Mouse (Mus musculus): ENCODE measurements around the gene Tsc1. TPM values are rescaled to one million over a fixed set of nuclear protein-coding genes. Genes with fewer than 3 reads are reported as not detected.

The Tsc1 gene
- total RNA-seq, 2 experiments from 2014 or later = 53.8 to 57.2 TPM

GRCm38 (mm10) chr2:28633136-28633535 lies 7.9 kb upstream of the Tsc1 start:
- no peak for DNase-seq (ENCODE audit: extremely low spot score in 1 of 2, low spot score in 2 of 2)
- no peak; the same call in 1 of the 2 replicates for TF ChIP-seq CTCF (IDR thresholded peaks at IDR 0.05)
- Histone ChIP-seq H3K4me3 (no peak overlapping the region), H3K27ac (no peak overlapping the region)
- intact Hi-C loops (cut with DNase I) = no loop called here

- no peak for TF ChIP-seq CTCF (IDR thresholded peaks at IDR 0.05)
- Histone ChIP-seq H3K27ac (no peak overlapping the region), H3K4me3 (no peak overlapping the region)
- no peak for DNase-seq (ENCODE audit: extremely low spot score in 1 of 2, low spot score in 2 of 2)
- intact Hi-C loops (cut with DNase I) = no loop called here
Measured at GRCm38 (mm10) chr2:28635199-28635598, 5.8 kb upstream of the Tsc1 start.

- intact Hi-C loops (cut with DNase I) = no loop called here
- Histone ChIP-seq H3K27ac (no peak overlapping the region), H3K4me3 (no peak overlapping the region)
- no peak for DNase-seq (ENCODE audit: extremely low spot score in 1 of 2, low spot score in 2 of 2)
- no peak for TF ChIP-seq CTCF (IDR thresholded peaks at IDR 0.05)
Measured at GRCm38 (mm10) chr2:28637106-28637845, 3.8 kb upstream of the Tsc1 start.

GRCm38 (mm10) chr2:28638352-28638751 lies 2.7 kb upstream of the Tsc1 start:
- no peak for TF ChIP-seq CTCF (IDR thresholded peaks at IDR 0.05)
- DNase-seq (ENCODE audit: extremely low spot score in 1 of 2, low spot score in 2 of 2) = no peak
- intact Hi-C loops (cut with DNase I) = no loop called here
- H3K4me3 ChIP-seq = no peak overlapping the region
- no peak overlapping the region for H3K27ac ChIP-seq

- no peak overlapping the region for H3K27ac ChIP-seq
- no peak overlapping the region for H3K4me3 ChIP-seq
- intact Hi-C loops (cut with DNase I) = no loop called here
- TF ChIP-seq CTCF (IDR thresholded peaks at IDR 0.05) = no peak
- DNase-seq (ENCODE audit: extremely low spot score in 1 of 2, low spot score in 2 of 2) = no peak
Measured at GRCm38 (mm10) chr2:28638886-28639285, 2.1 kb upstream of the Tsc1 start.

GRCm38 (mm10) chr2:28639794-28640193 lies 1.2 kb upstream of the Tsc1 start:
- DNase-seq (ENCODE audit: extremely low spot score in 1 of 2, low spot score in 2 of 2) = no peak
- Histone ChIP-seq H3K4me3 (no peak overlapping the region), H3K27ac (no peak overlapping the region)
- intact Hi-C loops (cut with DNase I) = no loop called here
- peak; percentile 35 for TF ChIP-seq CTCF (IDR thresholded peaks at IDR 0.05)

GRCm38 (mm10) chr2:28641435-28641941 lies 460 bp downstream of the Tsc1 start:
- DNase-seq (ENCODE audit: extremely low spot score in 1 of 2, low spot score in 2 of 2) = peak in 1 of 2 experiments; percentile 48
- Histone ChIP-seq H3K27ac (peak overlapping the region; percentile 99), H3K4me3 (peak overlapping the region; percentile 99)
- intact Hi-C loops (cut with DNase I) = no loop called here
- no peak for TF ChIP-seq CTCF (IDR thresholded peaks at IDR 0.05)

- no peak overlapping the region for H3K27ac ChIP-seq
- intact Hi-C loops (cut with DNase I) = no loop called here
- no peak for TF ChIP-seq CTCF (IDR thresholded peaks at IDR 0.05)
- H3K4me3 ChIP-seq = peak overlapping the region; percentile 3; the same call in 1 of the 2 replicates
- DNase-seq (ENCODE audit: extremely low spot score in 1 of 2, low spot score in 2 of 2) = no peak
Measured at GRCm38 (mm10) chr2:28643081-28643480, 2.1 kb downstream of the Tsc1 start.

- intact Hi-C loops (cut with DNase I) = no loop called here
- Histone ChIP-seq H3K27ac (no peak overlapping the region), H3K4me3 (no peak overlapping the region)
- TF ChIP-seq CTCF (IDR thresholded peaks at IDR 0.05) = no peak
- DNase-seq (ENCODE audit: extremely low spot score in 1 of 2, low spot score in 2 of 2) = no peak
Measured at GRCm38 (mm10) chr2:28650526-28650925, 9.5 kb downstream of the Tsc1 start.

- peak in 1 of 2 experiments; percentile 33 for DNase-seq (ENCODE audit: extremely low spot score in 1 of 2, low spot score in 2 of 2)
- intact Hi-C loops (cut with DNase I) = no loop called here
- no peak overlapping the region for H3K27ac ChIP-seq
- no peak overlapping the region for H3K4me3 ChIP-seq
- TF ChIP-seq CTCF (IDR thresholded peaks at IDR 0.05) = no peak
Measured at GRCm38 (mm10) chr2:28653351-28653750, 12.3 kb downstream of the Tsc1 start.

- DNase-seq (ENCODE audit: extremely low spot score in 1 of 2, low spot score in 2 of 2) = no peak
- no peak overlapping the region for H3K4me3 ChIP-seq
- intact Hi-C loops (cut with DNase I) = no loop called here
- TF ChIP-seq CTCF (IDR thresholded peaks at IDR 0.05) = peak; percentile 55
- no peak overlapping the region for H3K27ac ChIP-seq
Measured at GRCm38 (mm10) chr2:28654295-28654694, 13.3 kb downstream of the Tsc1 start.

GRCm38 (mm10) chr2:28656216-28656615 lies 15.2 kb downstream of the Tsc1 start:
- no peak for TF ChIP-seq CTCF (IDR thresholded peaks at IDR 0.05)
- no peak overlapping the region for H3K27ac ChIP-seq
- intact Hi-C loops (cut with DNase I) = no loop called here
- no peak for DNase-seq (ENCODE audit: extremely low spot score in 1 of 2, low spot score in 2 of 2)
- H3K4me3 ChIP-seq = no peak overlapping the region

GRCm38 (mm10) chr2:28662891-28663290 lies 21.9 kb downstream of the Tsc1 start:
- TF ChIP-seq CTCF (IDR thresholded peaks at IDR 0.05) = no peak
- no peak for DNase-seq (ENCODE audit: extremely low spot score in 1 of 2, low spot score in 2 of 2)
- intact Hi-C loops (cut with DNase I) = no loop called here
- Histone ChIP-seq H3K27ac (no peak overlapping the region), H3K4me3 (no peak overlapping the region)
